Mouse (Mus musculus) stomach, postnatal 0 days (tissue): ENCODE data around the gene Arhgap24.
A peak's percentile ranks its signal among the peaks of the same experiment; 100 is the strongest.

Experiments
- CTCF ChIP-seq: IDR thresholded peaks from 2 replicates; pipeline ENCODE4 v1.5.1; 2016; ENCODE audit warnings: antibody characterized with exemption, low read depth, mild to moderate bottlenecking, moderate library complexity
- EP300 ChIP-seq: optimal IDR thresholded peaks from 2 replicates; pipeline ENCODE3; 2016; ENCODE audit warnings: antibody characterized with exemption

GRCm38 (mm10) chr5:102766311-102767057, 285.3 kb downstream of the Arhgap24 start:
- TF ChIP-seq CTCF (peak; percentile 81), EP300 (no peak)
